Mouse (Mus musculus): Measurements from ENCODE around the gene Tspan5.

Gene Tspan5

GRCm38 (mm10) chr3:138741649-138742565 lies at the start of gene Tspan5:
Tspan5 (plus strand) TSS chr3:138742195.
- peak; percentile 79 for ATAC-seq (ENCODE audit: low TSS enrichment)

GRCm38 (mm10) chr3:138692302-138692701 lies 49.7 kb upstream of the Tspan5 start:
- ATAC-seq (ENCODE audit: low TSS enrichment), result no peak

GRCm38 (mm10) chr3:138703399-138703798 lies 38.6 kb upstream of the Tspan5 start:
- no peak for ATAC-seq (ENCODE audit: low TSS enrichment)

- no peak for ATAC-seq (ENCODE audit: low TSS enrichment)
Measured at GRCm38 (mm10) chr3:138704469-138704868, 37.5 kb upstream of the Tspan5 start.

GRCm38 (mm10) chr3:138705875-138706274 lies 36.1 kb upstream of the Tspan5 start:
- ATAC-seq (ENCODE audit: low TSS enrichment), result no peak

- no peak for ATAC-seq (ENCODE audit: low TSS enrichment)
Measured at GRCm38 (mm10) chr3:138709183-138709582, 32.8 kb upstream of the Tspan5 start.

GRCm38 (mm10) chr3:138711971-138712370 lies 30.0 kb upstream of the Tspan5 start:
- no peak for ATAC-seq (ENCODE audit: low TSS enrichment)

- peak; percentile 71 for ATAC-seq (ENCODE audit: low TSS enrichment)
Measured at GRCm38 (mm10) chr3:138712452-138713140, 29.4 kb upstream of the Tspan5 start.

- ATAC-seq (ENCODE audit: low TSS enrichment), result peak; percentile 62
Measured at GRCm38 (mm10) chr3:138713141-138713540, 28.9 kb upstream of the Tspan5 start.

- no peak for ATAC-seq (ENCODE audit: low TSS enrichment)
Measured at GRCm38 (mm10) chr3:138714788-138715187, 27.2 kb upstream of the Tspan5 start.

- no peak for ATAC-seq (ENCODE audit: low TSS enrichment)
Measured at GRCm38 (mm10) chr3:138715212-138715611, 26.8 kb upstream of the Tspan5 start.

GRCm38 (mm10) chr3:138717040-138717439 lies 25.0 kb upstream of the Tspan5 start:
- no peak for ATAC-seq (ENCODE audit: low TSS enrichment)

- no peak for ATAC-seq (ENCODE audit: low TSS enrichment)
Measured at GRCm38 (mm10) chr3:138722152-138722551, 19.8 kb upstream of the Tspan5 start.

GRCm38 (mm10) chr3:138727571-138727970 lies 14.4 kb upstream of the Tspan5 start:
- no peak for ATAC-seq (ENCODE audit: low TSS enrichment)

- 0 out of 2 replicates have a peak, but pooled peaks have one; percentile 31 for ATAC-seq (ENCODE audit: low TSS enrichment)
Measured at GRCm38 (mm10) chr3:138728840-138729239, 13.2 kb upstream of the Tspan5 start.

GRCm38 (mm10) chr3:138730812-138731211 lies 11.2 kb upstream of the Tspan5 start:
- no peak for ATAC-seq (ENCODE audit: low TSS enrichment)

- peak; percentile 87 for ATAC-seq (ENCODE audit: low TSS enrichment)
Measured at GRCm38 (mm10) chr3:138735760-138736159, 6.2 kb upstream of the Tspan5 start.

GRCm38 (mm10) chr3:138739150-138739700 lies 2.8 kb upstream of the Tspan5 start:
- ATAC-seq (ENCODE audit: low TSS enrichment), result no peak

- ATAC-seq (ENCODE audit: low TSS enrichment), result no peak
Measured at GRCm38 (mm10) chr3:138740291-138740690, 1.7 kb upstream of the Tspan5 start.

- ATAC-seq (ENCODE audit: low TSS enrichment), result no peak
Measured at GRCm38 (mm10) chr3:138740843-138741540, 1.0 kb upstream of the Tspan5 start.

- no peak for ATAC-seq (ENCODE audit: low TSS enrichment)
Measured at GRCm38 (mm10) chr3:138742566-138742930, 553 bp downstream of the Tspan5 start.
